Mouse (Mus musculus): ENCODE measurements around the gene Hist1h3c. TPM values are rescaled to one million over a fixed set of nuclear protein-coding genes. Genes with fewer than 3 reads are reported as not detected.
"Not testable (repeated sequence)": the region's sequence is repeated elsewhere in the genome, so short reads cannot be mapped to it uniquely, and the experiment has no call there.

Gene Hist1h3c
- polyA plus RNA-seq, 1 experiment from 2014 or later: 7.3 TPM

DNA sequence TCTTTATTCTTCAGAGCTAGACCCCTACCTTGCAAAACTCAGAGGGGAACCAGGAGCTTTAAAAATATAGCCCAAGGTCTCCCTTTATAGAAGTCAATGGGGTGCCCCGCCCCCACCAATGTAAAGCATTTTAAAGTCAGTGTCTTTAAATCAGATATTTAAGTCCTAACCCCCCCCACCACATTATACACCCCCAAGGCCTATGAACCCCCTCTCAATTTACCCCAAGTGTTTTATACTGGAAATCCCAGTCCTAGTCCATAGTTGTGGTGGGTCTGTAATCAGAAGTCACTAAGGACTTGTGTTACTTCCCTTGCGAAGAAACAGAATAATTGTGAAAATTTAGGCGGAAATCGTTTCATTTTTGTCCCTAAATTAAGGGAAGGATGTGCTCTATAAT, 7.4 kb downstream of the Hist1h3c start:
- Histone ChIP-seq H3K27ac (replicated peaks) (peak overlapping the region; percentile 100), H3K4me3 (replicated peaks) (peak overlapping the region; percentile 60), H3K36me3 (replicated peaks) (no peaks in the 10 kb centered on the region), H3K4me2 (peak overlapping the region; percentile 81), H3K9me3 (replicated peaks) (no peaks in the 10 kb centered on the region), H3K4me1 (replicated peaks) (peaks cover 30% of the 10 kb centered on the region), H3K27me3 (no peaks in the 10 kb centered on the region), H3K9ac (peak overlapping the region; percentile 87; the same call in 1 of the 2 replicates)
- no peak for ATAC-seq (ENCODE audit: insufficient read depth)
- WGBS (ENCODE audit: insufficient replicate concordance): 19% methylated on average over 4 of the region's 4 CpGs

DNA sequence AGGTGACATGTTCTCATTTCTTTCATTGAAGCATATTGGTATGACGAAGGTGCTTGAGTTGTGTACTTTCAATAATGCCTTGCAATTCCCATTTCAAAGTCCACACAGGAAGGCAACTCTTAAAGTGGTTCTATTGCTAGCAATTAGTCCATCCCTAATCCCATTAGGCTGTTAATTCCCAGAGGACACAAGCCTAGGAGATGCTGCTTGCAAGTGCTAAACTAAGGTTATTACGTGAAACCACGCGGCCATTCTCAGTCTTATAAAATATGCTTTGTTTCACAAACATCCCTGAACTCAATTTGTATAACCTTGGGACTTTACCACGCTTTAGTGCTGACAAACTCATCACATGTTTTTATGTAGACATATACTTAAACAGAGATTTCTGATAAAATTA, 8.3 kb downstream of the Hist1h3c start:
- Histone ChIP-seq H3K27ac (replicated peaks) (peak overlapping the region; percentile 48; the same call in 1 of the 2 replicates), H3K9me3 (replicated peaks) (no peaks in the 10 kb centered on the region), H3K9ac (no peak overlapping the region), H3K4me1 (replicated peaks) (peaks cover 23% of the 10 kb centered on the region), H3K4me2 (no peak overlapping the region), H3K27me3 (no peaks in the 10 kb centered on the region), H3K4me3 (replicated peaks) (no peak overlapping the region), H3K36me3 (replicated peaks) (no peaks in the 10 kb centered on the region)
- no peak for ATAC-seq (ENCODE audit: insufficient read depth)
- WGBS (ENCODE audit: insufficient replicate concordance): 84% methylated on average over 5 of the region's 5 CpGs

DNA sequence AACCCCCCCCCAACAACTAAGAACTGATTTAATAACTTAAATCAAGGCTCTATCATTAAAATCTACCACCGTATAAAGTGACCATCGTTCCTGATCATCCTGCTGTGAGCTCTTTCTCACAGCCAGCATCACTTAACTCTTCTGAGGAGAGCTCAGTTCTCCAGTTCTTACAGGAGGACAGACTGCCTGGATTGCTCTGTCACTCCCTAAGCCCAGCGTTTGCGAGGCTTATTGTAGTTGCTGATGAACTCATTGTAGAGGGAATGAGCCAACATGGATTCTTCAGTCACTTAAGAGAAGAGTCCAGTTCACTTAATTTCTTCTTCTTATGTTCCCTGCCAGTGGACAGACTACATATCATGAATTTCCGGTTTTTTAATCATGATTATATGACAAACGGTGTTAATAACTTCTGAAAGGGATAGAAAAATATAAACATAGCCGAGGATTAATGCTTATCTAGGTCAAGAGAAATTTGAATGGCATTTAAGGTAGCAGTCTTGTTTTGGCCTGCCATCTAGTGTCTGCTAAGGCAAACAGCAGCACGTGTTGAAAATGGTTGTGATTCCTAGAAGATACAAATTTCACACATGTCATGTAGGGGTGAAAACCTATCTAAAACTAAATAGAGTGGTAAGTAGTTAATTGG, 13.1 kb downstream of the Hist1h3c start:
- Histone ChIP-seq H3K4me1 (replicated peaks) (peaks cover 30% of the 10 kb centered on the region), H3K27me3 (no peaks in the 10 kb centered on the region), H3K9me3 (replicated peaks) (no peaks in the 10 kb centered on the region), H3K27ac (replicated peaks) (no peak overlapping the region), H3K36me3 (replicated peaks) (no peaks in the 10 kb centered on the region), H3K4me2 (no peak overlapping the region), H3K4me3 (replicated peaks) (no peak overlapping the region), H3K9ac (no peak overlapping the region)
- ATAC-seq (ENCODE audit: insufficient read depth): no peak
- WGBS (ENCODE audit: insufficient replicate concordance): 22% methylated on average over 8 of the region's 8 CpGs

DNA sequence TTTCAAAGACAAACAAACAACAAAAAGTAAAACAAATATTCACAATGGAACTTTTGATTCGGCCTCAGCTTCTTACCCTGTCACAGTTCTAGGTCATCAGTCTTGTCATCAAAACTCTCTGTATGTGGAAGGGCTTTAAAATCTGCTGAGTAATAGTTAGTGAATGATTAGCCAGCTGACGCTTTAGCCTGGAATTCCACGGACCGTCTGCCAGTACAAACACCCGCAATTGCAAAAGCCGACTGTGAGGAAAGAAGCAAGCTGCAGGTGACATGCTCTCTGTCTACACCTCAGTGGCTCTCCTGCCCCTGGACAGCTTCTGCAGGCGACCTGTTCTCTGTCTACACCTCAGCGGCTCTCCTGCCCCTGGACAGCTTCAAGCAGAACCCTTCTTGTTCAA, 14.9 kb downstream of the Hist1h3c start:
- peak overlapping the region; percentile 18; the same call in 1 of the 2 replicates for H3K9ac ChIP-seq
- H3K4me3 ChIP-seq (replicated peaks): no peak overlapping the region
- H3K36me3 ChIP-seq (replicated peaks): no peaks in the 10 kb centered on the region
- 46% methylated on average over 8 of the region's 8 CpGs for WGBS (ENCODE audit: insufficient replicate concordance)
- 0 out of 2 replicates have a peak overlapping the region, but pooled peaks have one; percentile 51 for H3K27ac ChIP-seq (replicated peaks)
- peaks cover 41% of the 10 kb centered on the region for H3K4me1 ChIP-seq (replicated peaks)
- ATAC-seq (ENCODE audit: insufficient read depth): peak; percentile 66
- H3K27me3 ChIP-seq: no peaks in the 10 kb centered on the region
- no peaks in the 10 kb centered on the region for H3K9me3 ChIP-seq (replicated peaks)
- H3K4me2 ChIP-seq: peak overlapping the region; percentile 29

DNA sequence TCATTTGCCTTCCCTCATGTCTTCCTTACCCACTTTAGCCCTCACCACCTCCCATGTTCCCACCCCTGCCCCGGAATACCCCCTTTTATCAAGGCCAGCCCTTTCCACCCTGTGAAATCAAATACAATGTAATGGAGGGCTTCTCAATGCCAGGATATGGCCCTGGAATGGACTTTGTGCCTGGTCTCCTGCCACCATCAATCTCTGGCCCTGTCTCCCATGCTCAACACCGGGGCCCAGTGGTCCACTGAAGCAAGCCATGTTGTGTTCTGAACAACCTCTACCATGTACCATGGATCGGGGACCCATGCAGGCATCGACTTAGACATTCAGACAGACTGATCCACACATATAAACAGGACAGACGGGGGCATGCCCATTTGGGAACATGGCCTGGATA, 15.7 kb downstream of the Hist1h3c start:
- H3K4me3 ChIP-seq (replicated peaks): no peak overlapping the region
- WGBS (ENCODE audit: insufficient replicate concordance): 77% methylated on average over 5 of the region's 5 CpGs
- peak overlapping the region; percentile 53; the same call in 1 of the 2 replicates for H3K27ac ChIP-seq (replicated peaks)
- H3K4me1 ChIP-seq (replicated peaks): peaks cover 47% of the 10 kb centered on the region
- ATAC-seq (ENCODE audit: insufficient read depth): no peak
- no peaks in the 10 kb centered on the region for H3K27me3 ChIP-seq
- no peaks in the 10 kb centered on the region for H3K9me3 ChIP-seq (replicated peaks)
- no peak overlapping the region for H3K9ac ChIP-seq
- no peaks in the 10 kb centered on the region for H3K36me3 ChIP-seq (replicated peaks)
- no peak overlapping the region for H3K4me2 ChIP-seq

DNA sequence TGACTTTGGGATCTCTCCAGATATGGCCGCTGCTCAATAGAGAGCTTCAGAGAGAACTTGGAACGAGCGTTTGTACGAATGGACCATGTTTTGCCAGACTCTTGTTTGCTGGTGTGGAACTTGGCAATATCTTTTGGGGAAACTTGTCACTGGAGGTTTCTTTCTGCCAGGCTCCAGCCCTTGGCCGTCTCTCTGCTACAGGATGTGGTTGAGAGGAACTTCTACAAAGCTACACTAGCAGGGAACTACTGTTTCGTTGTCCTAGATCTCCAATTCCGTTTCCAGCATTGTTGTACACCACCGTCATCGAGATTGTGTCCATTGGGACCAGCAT, 16.2 kb downstream of the Hist1h3c start:
- no peak overlapping the region for H3K4me3 ChIP-seq (replicated peaks)
- H3K27ac ChIP-seq (replicated peaks): peak overlapping the region; percentile 53
- ATAC-seq (ENCODE audit: insufficient read depth): no peak
- no peaks in the 10 kb centered on the region for H3K27me3 ChIP-seq
- H3K4me2 ChIP-seq: no peak overlapping the region
- no peaks in the 10 kb centered on the region for H3K36me3 ChIP-seq (replicated peaks)
- H3K9ac ChIP-seq: no peak overlapping the region
- 44% methylated on average over 9 of the region's 9 CpGs for WGBS (ENCODE audit: insufficient replicate concordance)
- H3K9me3 ChIP-seq (replicated peaks): no peaks in the 10 kb centered on the region
- peaks cover 53% of the 10 kb centered on the region for H3K4me1 ChIP-seq (replicated peaks)

DNA sequence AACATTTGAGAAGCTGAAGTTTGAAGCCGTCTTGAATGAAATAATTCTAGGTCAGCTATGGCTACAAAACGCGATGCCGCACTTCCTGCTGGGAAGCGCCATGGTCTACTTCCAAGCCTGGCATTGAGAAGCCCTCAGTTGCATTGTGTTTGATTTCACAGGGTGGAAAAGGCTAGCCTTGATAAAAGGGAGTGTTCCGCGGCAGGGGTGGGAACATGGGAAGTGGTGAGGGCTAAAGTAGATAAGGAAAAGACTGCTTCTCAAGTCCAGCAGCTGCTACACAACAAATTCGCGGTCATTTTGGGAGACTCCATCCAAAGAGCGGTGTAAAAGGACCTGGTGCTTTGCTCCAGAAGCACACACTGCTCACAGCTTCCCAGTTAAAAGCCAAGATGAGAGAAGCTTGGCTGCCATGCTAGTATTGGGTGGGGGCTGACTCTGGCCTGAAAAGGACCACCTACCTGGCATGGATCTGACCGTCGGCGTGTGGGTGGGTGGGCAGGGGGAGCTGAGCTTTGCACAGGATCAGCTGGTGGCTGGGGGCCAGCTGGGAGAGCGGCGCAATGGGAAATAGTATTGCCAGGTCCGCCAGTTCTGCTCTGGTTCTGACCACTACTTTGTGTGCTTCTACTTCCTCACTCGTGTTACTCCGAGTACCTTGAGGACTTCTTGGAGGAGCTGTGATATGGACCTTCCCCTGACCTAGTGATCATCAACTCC, 16.8 kb downstream of the Hist1h3c start:
- Histone ChIP-seq H3K9me3 (replicated peaks) (no peaks in the 10 kb centered on the region), H3K27me3 (no peaks in the 10 kb centered on the region), H3K4me3 (replicated peaks) (no peak overlapping the region), H3K4me2 (peak overlapping the region; percentile 32), H3K4me1 (replicated peaks) (peaks cover 58% of the 10 kb centered on the region), H3K9ac (no peak overlapping the region), H3K27ac (replicated peaks) (peak overlapping the region; percentile 53), H3K36me3 (replicated peaks) (no peaks in the 10 kb centered on the region)
- ATAC-seq (ENCODE audit: insufficient read depth): no peak
- WGBS (ENCODE audit: insufficient replicate concordance): 48% methylated on average over 18 of the region's 18 CpGs

DNA sequence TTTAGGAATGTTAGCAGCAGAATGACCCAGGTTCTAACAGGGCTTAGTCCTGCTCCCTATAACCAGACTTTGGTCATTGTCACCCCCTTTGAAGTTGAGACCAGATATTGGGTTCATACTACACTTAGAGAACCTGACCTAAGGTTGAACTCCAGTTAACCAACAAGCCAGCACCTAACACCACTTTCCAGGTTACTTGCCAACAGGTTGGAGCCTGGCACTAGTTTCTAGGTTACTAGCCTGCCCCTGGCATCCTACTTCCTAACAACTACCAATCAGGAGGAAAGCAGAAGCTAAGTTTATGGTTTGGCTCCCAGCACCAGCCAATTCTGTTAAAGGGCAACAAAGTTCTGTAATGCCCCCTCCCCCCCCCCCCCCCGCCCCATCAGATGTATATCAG, 20.2 kb downstream of the Hist1h3c start:
- no peak overlapping the region for H3K4me3 ChIP-seq (replicated peaks)
- no peak overlapping the region for H3K9ac ChIP-seq
- no peak overlapping the region for H3K4me2 ChIP-seq
- no peak overlapping the region for H3K27ac ChIP-seq (replicated peaks)
- no peaks in the 10 kb centered on the region for H3K9me3 ChIP-seq (replicated peaks)
- H3K36me3 ChIP-seq (replicated peaks): no peaks in the 10 kb centered on the region
- H3K27me3 ChIP-seq: no peaks in the 10 kb centered on the region
- 33% methylated on average over 1 of the region's 1 CpGs for WGBS (ENCODE audit: insufficient replicate concordance)
- ATAC-seq (ENCODE audit: insufficient read depth): no peak
- peaks cover 60% of the 10 kb centered on the region for H3K4me1 ChIP-seq (replicated peaks)

DNA sequence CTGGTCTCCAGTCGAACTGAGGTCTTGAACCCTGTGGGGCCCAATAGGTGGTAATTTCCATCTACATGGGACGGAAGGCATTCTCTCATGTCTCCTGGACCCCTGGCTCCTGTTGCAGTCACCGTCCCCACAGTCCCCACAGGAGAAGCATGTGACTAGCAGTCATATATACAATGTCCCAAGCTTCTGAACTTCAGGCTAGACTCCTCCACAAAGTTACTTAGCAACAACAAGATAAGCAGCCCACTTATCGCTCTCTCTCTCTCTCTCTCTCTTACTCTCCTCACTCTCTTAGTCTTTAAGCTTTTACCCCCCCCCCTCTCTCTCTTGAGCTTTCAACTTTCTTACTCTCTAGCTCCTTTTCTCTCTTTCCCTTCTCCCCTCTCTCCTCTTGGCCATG, 21.2 kb downstream of the Hist1h3c start:
- WGBS (ENCODE audit: insufficient replicate concordance): 48% methylated on average over 4 of the region's 4 CpGs
- H3K4me2 ChIP-seq: no peak overlapping the region

DNA sequence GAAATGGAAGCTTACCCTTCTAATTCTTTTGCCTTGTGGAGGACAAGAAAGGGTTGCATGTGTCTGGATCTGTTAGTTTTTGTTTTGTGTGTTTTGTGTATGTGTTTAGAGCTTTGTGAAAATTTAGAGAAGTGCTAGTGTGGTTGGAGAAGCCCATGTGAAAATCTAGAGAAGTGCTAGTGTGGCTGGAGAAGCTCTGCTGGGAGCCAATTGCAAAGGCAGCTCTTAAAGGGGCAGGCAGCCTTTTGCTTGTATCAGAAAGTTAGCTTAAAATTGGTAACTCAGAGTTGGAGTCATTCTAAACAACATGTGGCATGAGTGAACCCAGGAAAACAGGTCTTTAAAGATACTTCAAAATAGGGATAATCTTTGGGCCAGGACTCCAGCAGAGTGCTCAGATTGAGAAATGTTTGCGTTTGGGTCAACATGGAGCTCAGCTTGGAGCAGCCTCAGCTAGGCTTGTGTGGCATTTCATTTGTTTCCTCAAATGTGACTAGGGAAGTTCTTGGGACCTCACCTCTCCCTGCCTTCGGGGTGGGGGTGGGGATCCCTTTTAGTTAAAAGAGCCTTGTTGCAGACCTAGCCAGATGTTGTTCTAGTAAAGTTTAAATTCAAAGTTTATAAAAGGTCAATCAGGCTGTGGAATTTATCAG, 27.7 kb downstream of the Hist1h3c start:
- H3K4me2 ChIP-seq; H3K36me3 ChIP-seq (replicated peaks); ATAC-seq (ENCODE audit: insufficient read depth); H3K4me1 ChIP-seq (replicated peaks); H3K27me3 ChIP-seq; H3K9me3 ChIP-seq (replicated peaks); H3K4me3 ChIP-seq (replicated peaks); H3K9ac ChIP-seq: not testable (repeated sequence)
- 0 out of 2 replicates have a peak overlapping the region, but pooled peaks have one; percentile 41 for H3K27ac ChIP-seq (replicated peaks)
- WGBS (ENCODE audit: insufficient replicate concordance): 17% methylated on average over 2 of the region's 2 CpGs

More for the DNA sequence above, 21.2 kb downstream of the Hist1h3c start:
- H3K27me3 ChIP-seq: no peaks in the 10 kb centered on the region
- H3K4me1 ChIP-seq (replicated peaks): peaks cover 53% of the 10 kb centered on the region
- no peaks in the 10 kb centered on the region for H3K9me3 ChIP-seq (replicated peaks)
- H3K9ac ChIP-seq: no peak overlapping the region; the same call in 1 of the 2 replicates
- H3K36me3 ChIP-seq (replicated peaks): no peaks in the 10 kb centered on the region
- no peak overlapping the region for H3K4me3 ChIP-seq (replicated peaks)
- no peak overlapping the region for H3K27ac ChIP-seq (replicated peaks)
- no peak for ATAC-seq (ENCODE audit: insufficient read depth)

- H3K4me2 ChIP-seq: no peak overlapping the region
- H3K9me3 ChIP-seq (replicated peaks): no peaks in the 10 kb centered on the region
- H3K27ac ChIP-seq (replicated peaks): 0 out of 2 replicates have a peak overlapping the region, but pooled peaks have one; percentile 41
- WGBS (ENCODE audit: insufficient replicate concordance): 47% methylated on average over 11 of the region's 11 CpGs
- H3K27me3 ChIP-seq: no peaks in the 10 kb centered on the region; the same call in 1 of the 2 replicates
- no peak for ATAC-seq (ENCODE audit: insufficient read depth)
- peaks cover 4% of the 10 kb centered on the region; the same call in 1 of the 2 replicates for H3K4me1 ChIP-seq (replicated peaks)
- H3K9ac ChIP-seq: no peak overlapping the region
- H3K4me3 ChIP-seq (replicated peaks): no peak overlapping the region
- H3K36me3 ChIP-seq (replicated peaks): no peaks in the 10 kb centered on the region
Observed at GRCm38 (mm10) chr13:23717176-23717575, 28.2 kb downstream of the Hist1h3c start.
